In the genomic region with DNA sequence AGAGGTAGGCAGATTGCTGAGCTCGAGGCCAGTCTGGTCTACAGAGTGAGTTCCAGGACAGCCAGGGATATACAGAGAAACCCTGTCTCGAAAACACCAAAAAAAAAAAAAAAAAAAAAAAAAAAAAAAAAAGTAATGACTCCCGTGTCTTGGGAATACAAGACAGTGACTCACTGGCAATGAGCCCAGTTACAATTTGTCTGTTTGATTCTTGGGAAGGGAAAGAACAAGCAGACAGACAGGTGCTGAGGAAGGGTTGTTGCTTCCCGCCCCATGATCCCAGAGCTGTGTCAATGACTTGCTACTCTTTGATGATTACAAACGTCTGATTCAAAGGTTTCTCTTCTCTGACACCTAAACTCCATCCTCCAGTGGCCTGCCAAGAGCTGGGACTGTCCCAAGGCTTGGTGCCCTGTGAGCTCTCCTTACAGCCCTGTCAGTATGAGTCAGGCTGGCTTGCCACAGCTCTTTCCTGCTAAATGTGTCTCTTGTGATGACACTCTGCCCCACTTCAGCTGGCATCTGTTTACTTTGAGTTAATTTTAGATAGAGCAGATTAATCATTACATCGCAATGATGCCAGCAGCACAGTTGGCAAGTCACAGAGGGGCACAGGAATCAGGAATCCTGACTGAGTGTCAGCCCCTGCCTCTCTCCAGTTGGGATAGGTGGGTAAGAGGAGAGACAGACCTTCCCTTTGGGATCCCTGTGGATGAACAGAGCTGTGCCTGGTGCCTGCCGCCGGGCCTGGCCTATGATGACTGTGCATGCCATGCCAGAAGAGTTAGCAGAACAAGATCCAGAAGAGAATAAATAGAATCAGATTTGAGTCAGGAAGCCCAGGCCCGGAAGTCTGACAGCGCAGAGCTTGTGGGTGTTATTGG, we compare ENCODE assay signal across 9 mouse cellular contexts. TPM values are rescaled to one million over a fixed set of nuclear protein-coding genes. Genes with fewer than 3 reads are reported as not detected.
A peak's percentile ranks its signal among the peaks of the same experiment; 100 is the strongest.
DNase-seq lines count a peak whose midpoint lies in the region; TF ChIP-seq lines count a peak whose summit lies in the region.
"Had no signal": no experiment of that assay in that cellular context is flagged by ENCODE, and none has a peak within 500 bp of the region (broad histone marks: within the 10 kb centered on the region; RNA-seq: fewer than 3 reads in every experiment).

No protein-coding gene starts in this region.

- no peak overlapping the region for H3ac ChIP-seq in C2C12 (ENCODE audit: control insufficient read depth, insufficient read length, low read depth)

- intact Hi-C loops in heart, postnatal 25 days (cut with DNase I) = no loop called here
- intact Hi-C loops in left cerebral cortex, postnatal 36 days (cut with DNase I) = no loop called here

- H3K79me2 ChIP-seq in C2C12 (ENCODE audit: control insufficient read depth, insufficient read depth) = no peaks in the 10 kb centered on the region

- H3K4me3 ChIP-seq in C2C12 (ENCODE audit: insufficient read depth, poor library complexity, severe bottlenecking) = no peak overlapping the region

- H3K36me3 ChIP-seq in C2C12 (ENCODE audit: control insufficient read depth, insufficient read depth) = no peaks in the 10 kb centered on the region

- TF ChIP-seq CTCF in C2C12 (IDR thresholded peaks at IDR 0.05; ENCODE audit: control insufficient read depth, insufficient read depth, insufficient read length) = no peak

- peak; percentile 58 to 79 for DNase-seq in heart, adult 18-20 months
- no peak for DNase-seq in heart, postnatal 25 days (ENCODE audit: low spot score)
- peak; percentile 48 for DNase-seq in cerebellum, adult 11-12 months
- DNase-seq in heart, postnatal 4 days = peak; percentile 42
- DNase-seq in left cerebral cortex, postnatal 36 days (ENCODE audit: low spot score in 2 of 2) = peak; percentile 17 to 18
- DNase-seq in retina, postnatal 1 day = no peak
- no peak for DNase-seq in thymus, postnatal 36 days

- no peaks in the 10 kb centered on the region for H3K27me3 ChIP-seq in C2C12 (ENCODE audit: control insufficient read depth, insufficient read depth, insufficient read length)

- H3K79me3 ChIP-seq in C2C12 (ENCODE audit: low read depth) = no peaks in the 10 kb centered on the region

TF ChIP-seq in C2C12, 6 proteins besides CTCF, POLR2A, EP300 and RAD21:
- TF ChIP-seq MYOG (IDR thresholded peaks at IDR 0.05; ENCODE audit: control insufficient read depth, extremely low read depth, insufficient read length) (no peak), FOSL1 (IDR thresholded peaks at IDR 0.05; ENCODE audit: insufficient read depth, low read length, poor library complexity, severe bottlenecking) (no peak), MYOD1 (IDR thresholded peaks at IDR 0.05; ENCODE audit: control insufficient read depth, insufficient read length, low read depth) (peak; percentile 50), USF1 (IDR thresholded peaks at IDR 0.05; ENCODE audit: low read depth) (no peak), CEBPB (IDR thresholded peaks at IDR 0.05; ENCODE audit: low read depth) (peak; percentile 51), MAX (IDR thresholded peaks at IDR 0.05) (peak; percentile 32)

RNA-seq across cellular contexts. Expression of gene Dhx32, which starts 11.0 kb away (rescaled TPM):
- 10 to 100 TPM; 38.8 to 48.1 TPM for total RNA-seq in heart, adult 18-20 months (2021)
- total RNA-seq in heart, postnatal 25 days (2021) = 10 to 100 TPM; 33.7 to 35.7 TPM
- polyA plus RNA-seq in C2C12 (2012; fragmentation: generic; extraction: Trizol) = 27.0 TPM
- total RNA-seq in heart, postnatal 4 days (2021) = 10 to 100 TPM; 39.0 to 41.5 TPM
- 10 to 100 TPM; 36.5 to 45.2 TPM for total RNA-seq in left cerebral cortex, postnatal 36 days (2021)

RNA-seq across cellular contexts. Expression of gene Fank1, which starts 16.8 kb away (rescaled TPM):
- total RNA-seq in heart, adult 18-20 months (2021) = not detected
- not detected for total RNA-seq in heart, postnatal 25 days (2021)
- polyA plus RNA-seq in C2C12 (2012; fragmentation: generic; extraction: Trizol) = 0.47 TPM
- not detected for total RNA-seq in heart, postnatal 4 days (2021)
- total RNA-seq in left cerebral cortex, postnatal 36 days (2021) = 1 to 10 TPM; 3.8 to 4.3 TPM
- polyA plus RNA-seq: macrophage had no signal

Comparison
In these comparisons a context has a peak if more than half of its experiments do, and no peak if none do; other contexts are left out.
1. DNase-seq: peak in heart, adult 18-20 months (2 of 2), cerebellum, adult 11-12 months (single experiment), heart, postnatal 4 days (single experiment) and left cerebral cortex, postnatal 36 days (2 of 2); none in heart, postnatal 25 days (single experiment), retina, postnatal 1 day (single experiment) and thymus, postnatal 36 days (0 of 2).